Mouse (Mus musculus) adrenal gland, postnatal 36 days (tissue): ENCODE data around the gene Sae1. TPM values are rescaled to one million over a fixed set of nuclear protein-coding genes. Genes with fewer than 3 reads are reported as not detected.

ENCODE experiments used
- DNase-seq, 2 experiments: peaks; one replicate each; pipeline ENCODE4 v3.0.0; 2021; ENCODE audit warnings: mixed read lengths in 1 of 2
- long read RNA-seq, 2 experiments: library from polyadenylated mRNA; stranded (forward); transcript quantifications; one replicate each; pipeline ENCODE4 v2.0.0; 2021; ENCODE audit warnings: borderline sequencing depth in 2 of 2
- total RNA-seq, 2 experiments: library from RNA; stranded (reverse); gene quantifications; 2 replicates each; pipeline ENCODE4 v1.2.3; 2021

Sae1 gene
- total RNA-seq, result 10 to 100 TPM; 69.1 to 70.8 TPM
- long read RNA-seq, experiment 1, transcript Sae1-201 (9 exons, 1,875 nt), result major isoform, 166 of 180 reads
- long read RNA-seq, experiment 1, partial matches to known transcripts, result 4 of 180 reads
- long read RNA-seq, experiment 1, other reads (novel, unspliced or antisense), result 7 of 180 reads
- long read RNA-seq, experiment 2, transcript Sae1-201 (9 exons, 1,875 nt), result major isoform, 44 of 49 reads
- long read RNA-seq, experiment 2, partial matches to known transcripts, result 1 of 49 reads
- long read RNA-seq, experiment 2, other reads (novel, unspliced or antisense), result 4 of 49 reads

DNA sequence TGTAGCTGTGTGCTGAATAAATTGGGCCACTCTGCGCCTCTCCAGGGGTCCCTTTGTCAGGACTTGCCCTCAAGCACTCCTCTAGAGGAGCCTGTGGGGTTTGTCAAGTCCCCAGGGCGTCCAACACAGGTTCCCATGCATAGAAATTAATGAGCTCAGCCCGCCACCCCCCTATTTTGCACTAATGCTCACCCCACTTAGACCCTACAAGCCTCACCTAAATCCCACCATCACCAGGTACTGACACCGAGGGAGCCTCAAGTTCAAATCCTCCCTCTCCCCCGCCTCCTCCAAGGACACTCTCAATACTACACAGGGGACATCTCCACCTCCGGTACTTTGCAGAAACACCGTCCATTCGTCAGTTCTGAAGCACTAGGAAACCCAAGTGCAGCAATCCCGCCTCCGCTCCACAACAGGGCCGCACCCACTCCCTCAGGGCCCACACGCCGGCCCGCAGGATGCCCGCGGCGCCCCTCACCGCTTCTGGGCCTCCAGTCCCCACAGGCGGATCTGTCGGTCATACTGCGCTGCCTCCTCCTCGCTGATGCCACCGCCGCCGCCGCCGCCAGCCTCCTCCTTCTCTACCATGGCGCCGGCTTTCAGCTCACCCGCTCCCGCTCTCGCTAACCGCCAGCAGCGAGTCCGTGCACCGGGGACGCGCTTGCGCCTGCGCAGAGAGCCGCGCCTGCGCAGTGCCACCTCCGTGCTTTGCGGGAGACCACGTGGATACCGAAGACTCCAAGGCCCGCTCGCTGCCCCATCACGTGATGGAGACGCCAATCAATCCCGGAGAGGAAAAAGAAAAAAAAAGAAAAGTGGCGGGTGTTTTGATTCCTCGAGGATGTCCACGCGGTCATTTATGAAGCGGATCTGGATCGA is at the start of gene Sae1:
TSS of gene Sae1 (minus strand) at position 647 of the 882 bp plus-strand sequence.
- DNase-seq, result peak; percentile 97

DNA sequence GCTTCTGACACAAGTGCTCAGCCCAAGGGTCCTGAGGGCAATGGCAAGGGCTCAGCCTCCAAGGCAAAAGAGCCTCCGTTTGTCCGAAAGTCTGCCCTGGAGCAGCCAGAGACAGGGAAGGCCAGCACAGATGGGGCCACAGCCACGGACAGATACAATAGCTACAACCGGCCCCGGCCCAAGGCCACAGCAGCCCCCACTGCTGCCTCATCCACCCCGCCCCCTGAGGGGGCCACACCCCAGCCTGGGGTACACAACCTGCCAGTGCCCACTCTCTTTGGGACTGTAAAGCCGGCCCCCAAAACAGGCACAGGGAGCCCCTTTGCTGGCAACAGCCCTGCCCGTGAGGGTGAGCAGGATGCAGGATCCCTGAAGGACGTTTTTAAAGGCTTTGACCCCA is 47.5 kb upstream of the Sae1 start:
- no peak for DNase-seq

GRCm38 (mm10) chr7:16433352-16433971 is 45.9 kb upstream of the Sae1 start:
- DNase-seq, result no peak

DNA sequence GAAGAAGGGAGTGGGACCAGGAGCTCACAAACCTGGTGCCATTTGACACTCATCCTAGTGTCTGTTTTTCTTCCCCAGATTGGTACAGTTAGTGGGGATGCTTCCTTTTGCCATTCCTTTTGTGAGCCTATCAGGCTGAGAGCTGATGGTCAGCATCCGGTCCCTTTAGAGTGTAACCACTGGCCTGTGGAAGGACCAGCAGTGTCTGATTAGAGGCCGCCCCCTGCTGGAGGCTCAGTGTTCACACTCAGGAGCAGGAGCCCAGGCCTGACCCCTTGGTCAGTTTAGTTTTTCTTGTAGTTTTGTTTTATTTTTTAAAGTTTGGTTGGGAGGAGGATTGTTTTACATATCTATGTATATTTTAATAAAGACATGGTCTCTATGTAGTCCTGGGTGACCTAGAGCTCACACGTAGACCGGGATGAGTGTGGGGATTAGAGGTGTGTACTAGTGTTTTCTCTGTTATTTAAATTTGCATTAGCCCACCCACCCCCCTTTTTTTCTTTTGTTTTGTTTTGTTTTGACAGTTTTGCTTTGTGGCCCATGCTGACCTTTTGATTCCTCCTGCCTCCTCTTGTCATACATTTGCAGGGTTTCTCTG is 38.6 kb upstream of the Sae1 start:
- DNase-seq, result peak; percentile 87 to 94

GRCm38 (mm10) chr7:16425721-16426120 is 38.1 kb upstream of the Sae1 start:
- DNase-seq, result no peak

GRCm38 (mm10) chr7:16423731-16424130 is 36.1 kb upstream of the Sae1 start:
- DNase-seq, result no peak

GRCm38 (mm10) chr7:16422222-16422856 is 34.7 kb upstream of the Sae1 start:
- no peak for DNase-seq

DNA sequence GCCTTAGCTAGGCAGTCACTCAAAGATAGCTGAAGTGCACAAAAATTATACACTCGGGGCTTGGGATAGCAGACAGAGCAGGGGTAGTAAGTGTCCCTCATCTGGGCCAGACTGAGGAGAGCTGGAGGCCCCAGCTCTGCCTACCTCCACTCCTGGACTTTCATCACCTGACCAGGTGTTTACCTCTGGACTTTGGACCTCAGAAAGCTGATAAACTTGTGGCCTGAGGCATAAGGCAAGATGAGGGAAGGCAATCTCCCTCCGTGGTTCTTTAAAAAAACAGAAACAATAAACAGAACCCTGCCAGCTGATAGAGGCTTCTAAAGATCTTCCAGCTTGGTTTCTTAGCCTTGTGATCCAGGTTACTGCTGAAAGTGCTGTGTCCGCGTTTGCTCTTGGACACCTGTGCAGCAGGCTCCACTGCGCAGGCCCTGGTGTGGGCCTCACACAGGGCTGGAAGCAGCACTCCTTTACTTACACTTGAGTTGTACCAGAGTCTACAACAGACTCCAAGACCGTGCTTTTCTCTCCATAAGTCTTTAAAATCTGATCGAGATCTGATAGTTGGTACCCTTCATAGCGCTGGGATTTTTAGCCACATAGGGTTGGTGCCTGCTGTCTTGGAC is 33.0 kb upstream of the Sae1 start:
- no peak for DNase-seq

DNA sequence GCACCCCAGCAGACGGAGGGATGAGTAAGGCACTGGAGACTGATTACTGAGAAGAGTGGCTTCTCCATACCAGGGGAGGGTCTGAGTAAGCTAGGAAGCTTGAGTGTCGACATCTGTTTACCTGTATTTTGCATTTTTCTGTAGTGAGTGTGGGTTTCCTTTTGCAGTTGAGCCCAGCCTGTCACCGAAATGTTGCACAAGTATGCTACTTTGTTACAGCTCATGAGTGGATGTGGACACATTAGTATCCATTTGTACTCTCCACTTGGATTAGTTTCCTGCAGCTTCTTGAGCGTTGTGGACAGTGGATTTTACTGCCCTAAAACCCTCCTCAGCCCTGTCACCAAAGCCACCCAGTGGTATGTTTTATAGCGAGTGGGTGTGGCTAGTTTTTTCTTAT is 31.1 kb upstream of the Sae1 start:
- DNase-seq, result no peak

- DNase-seq, result peak; percentile 51 to 65
These were observed 29.6 kb upstream of the Sae1 start for GRCm38 (mm10) chr7:16417141-16417771.

DNA sequence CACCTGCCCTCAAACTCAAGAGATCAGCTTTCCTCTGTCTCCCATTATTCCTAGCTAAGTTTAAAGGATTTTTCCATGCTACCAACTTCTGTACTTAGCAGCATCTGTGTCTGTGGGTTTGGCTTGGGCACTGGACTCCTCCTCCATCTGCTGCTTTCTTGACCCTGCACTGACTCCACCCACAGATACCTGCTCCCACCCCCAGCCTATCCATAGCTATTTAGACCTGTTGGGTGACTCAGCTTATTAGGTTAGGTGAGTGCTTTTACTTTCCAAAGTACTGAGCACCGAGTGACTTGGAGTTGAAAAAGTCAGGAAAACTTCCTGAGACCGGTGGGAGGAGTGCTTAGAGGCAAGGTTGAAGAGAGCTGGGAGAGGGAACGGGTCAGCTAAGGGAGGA is 27.8 kb upstream of the Sae1 start:
- DNase-seq, result no peak

- DNase-seq, result no peak
These were observed 25.3 kb upstream of the Sae1 start for GRCm38 (mm10) chr7:16412930-16413329.

- DNase-seq, result no peak
These were observed 24.8 kb upstream of the Sae1 start for GRCm38 (mm10) chr7:16412220-16412896.

DNA sequence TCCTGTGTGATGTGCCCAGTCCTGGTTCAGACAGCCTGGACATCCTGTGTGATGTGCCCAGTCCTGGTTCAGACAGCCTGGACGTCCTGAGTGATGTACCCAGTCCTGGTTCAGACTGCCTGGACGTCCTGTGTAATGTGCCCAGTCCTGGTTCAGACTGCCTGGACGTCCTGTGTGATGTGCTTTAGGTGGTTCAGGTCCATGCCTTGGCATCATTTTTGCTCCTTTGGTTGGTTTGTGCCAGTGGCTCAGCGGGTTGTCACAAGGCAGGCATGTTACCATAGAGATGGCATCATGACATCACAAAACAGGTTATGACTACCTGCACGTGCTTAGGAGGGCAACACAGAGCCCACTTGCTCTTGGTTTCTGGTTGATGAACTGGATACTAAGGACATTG is 23.5 kb upstream of the Sae1 start:
- DNase-seq, result no peak

DNA sequence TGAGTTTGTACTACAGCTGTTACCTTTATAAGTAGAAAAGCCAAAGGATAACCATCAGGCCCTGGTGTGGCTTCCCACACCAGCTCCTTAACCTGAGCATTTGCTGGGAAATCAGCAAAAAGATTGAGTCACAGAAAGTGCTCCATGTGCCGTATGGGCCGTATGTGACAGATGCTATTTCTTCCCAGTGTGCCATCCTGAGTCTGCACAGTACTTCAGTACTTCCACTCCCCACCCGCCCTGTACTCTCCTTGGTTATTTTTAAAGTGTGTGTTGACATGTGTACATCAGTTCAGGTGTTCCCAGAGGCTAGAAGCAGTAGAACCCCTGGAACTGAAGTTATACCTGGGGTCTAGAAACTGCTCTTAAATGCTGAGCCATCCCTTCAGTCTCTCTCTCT is 19.4 kb upstream of the Sae1 start:
- no peak for DNase-seq

DNA sequence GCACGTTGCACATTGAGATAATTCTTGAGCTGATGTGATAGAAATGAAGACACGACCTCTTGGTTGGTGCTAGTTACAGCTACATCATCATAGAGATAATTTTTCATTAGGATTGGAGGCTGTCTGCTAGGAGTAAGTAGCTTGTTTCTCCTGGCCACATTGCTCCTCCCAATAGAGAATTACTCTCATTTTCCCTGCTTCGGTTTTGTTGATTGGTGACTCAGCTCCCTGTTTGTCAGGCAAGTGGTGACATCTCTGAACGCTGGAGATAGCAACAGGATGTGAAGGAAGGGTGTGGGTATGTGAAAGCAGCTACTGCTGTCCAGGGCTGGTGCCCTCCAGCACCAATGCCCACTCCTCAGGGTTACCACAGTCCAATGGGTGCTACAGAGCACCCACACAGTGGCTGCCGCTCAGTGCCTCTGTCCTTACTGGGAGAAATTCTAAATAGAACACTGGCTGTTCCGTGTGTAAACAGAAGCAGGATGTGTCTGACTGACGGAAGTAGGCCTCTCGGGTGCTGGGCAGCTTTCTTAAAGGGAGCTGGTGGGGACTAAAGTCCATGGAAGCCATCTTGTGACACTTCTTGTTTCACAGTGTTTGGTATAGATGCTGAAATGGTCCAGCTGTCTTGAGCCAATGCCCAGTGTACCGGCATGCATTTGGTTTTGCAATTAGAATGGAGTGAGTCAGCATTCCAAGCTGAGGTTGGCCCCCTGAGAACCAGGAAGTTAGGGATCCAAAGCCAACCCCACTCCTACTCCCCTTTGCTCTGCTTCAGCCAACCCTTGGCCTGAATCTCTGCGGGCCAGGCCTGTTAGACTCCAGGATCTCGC is 18.1 kb upstream of the Sae1 start:
- DNase-seq, result peak; percentile 52 to 65

GRCm38 (mm10) chr7:16405073-16405455 is 17.5 kb upstream of the Sae1 start:
- DNase-seq, result peak; percentile 42 to 57

- peak in 1 of 2 experiments; percentile 29 for DNase-seq
These were observed 16.9 kb upstream of the Sae1 start for GRCm38 (mm10) chr7:16404315-16405072.
